Mouse (Mus musculus) gastrocnemius, postnatal 4 days (tissue): ENCODE results near the gene Mkrn2os. TPM values are rescaled to one million over a fixed set of nuclear protein-coding genes. Genes with fewer than 3 reads are reported as not detected.

Experiments
- total RNA-seq, 2 experiments: library from RNA; stranded (reverse); gene quantifications; 2 replicates each; pipeline ENCODE4 v1.2.3; 2021

The Mkrn2os gene
- total RNA-seq, 2 experiments from 2014 or later: 0.26 to 0.29 TPM

Other genes with a start within 250 kb of the Mkrn2os start
- 10 to 100 TPM in 1 of 2 experiments, 1 to 10 TPM in 1; 8.7 to 13.8 TPM for gene Pparg, start 231.6 kb downstream of the Mkrn2os start, total RNA-seq
- 10 to 100 TPM; 14.7 to 18.7 TPM for gene Tsen2, start 47.9 kb downstream of the Mkrn2os start, total RNA-seq
- gene Mkrn2, start 9.3 kb upstream of the Mkrn2os start, total RNA-seq: 10 to 100 TPM; 38.2 to 40.9 TPM
- 100 to 1,000 TPM; 123 to 137 TPM for gene Raf1, start 84.1 kb upstream of the Mkrn2os start, total RNA-seq
- under 1 TPM; 0.66 to 0.73 TPM for gene Tmem40, start 169.8 kb upstream of the Mkrn2os start, total RNA-seq
- 100 to 1,000 TPM; 103 to 106 TPM for gene Cand2, start 182.0 kb upstream of the Mkrn2os start, total RNA-seq
- 1,000 to 10,000 TPM; 1,342 to 1,439 TPM for gene Rpl32, start 216.2 kb upstream of the Mkrn2os start, total RNA-seq
- gene Efcab12, start 245.8 kb upstream of the Mkrn2os start, total RNA-seq: under 1 TPM; 0.15 to 0.26 TPM